Mouse (Mus musculus) heart, embryonic 13.5 days (tissue): ENCODE measurements around the gene Dusp5. TPM values are rescaled to one million over a fixed set of nuclear protein-coding genes. Genes with fewer than 3 reads are reported as not detected.

Source experiments
- ATAC-seq: fragments of 200-750 bp; cut with Nextera tagmentation; 2 replicates; pipeline ENCODE4 v1.8.0; 2017; ENCODE audit warnings: moderate TSS enrichment; ENCODE audit not compliant: insufficient number of reproducible peaks, low FRiP score, low TSS enrichment; ENCODE audit errors: extremely low read depth
- H3K27ac ChIP-seq: fragments of 300-500 bp; sonication (generic); replicated peaks from 2 replicates; pipeline ENCODE4 v1.5.1; 2015; ENCODE audit warnings: moderate library complexity, mild to moderate bottlenecking, inconsistent platforms
- H3K27me3 ChIP-seq: fragments of 300-500 bp; sonication (generic); replicated peaks from 2 replicates; pipeline ENCODE4 v1.6.1; 2015; ENCODE audit warnings: mild to moderate bottlenecking, inconsistent platforms
- H3K36me3 ChIP-seq: fragments of 300-500 bp; sonication (generic); 2 replicates; pipeline ENCODE4 v1.6.1; 2015; ENCODE audit warnings: mild to moderate bottlenecking, inconsistent platforms
- H3K4me1 ChIP-seq: fragments of 300-500 bp; sonication (generic); 2 replicates; pipeline ENCODE4 v1.6.1; 2015; ENCODE audit warnings: inconsistent platforms
- H3K4me2 ChIP-seq: fragments of 300-500 bp; sonication (generic); 2 replicates; pipeline ENCODE4 v1.6.1; 2015; ENCODE audit warnings: inconsistent platforms, mild to moderate bottlenecking, moderate library complexity
- H3K4me3 ChIP-seq: fragments of 300-500 bp; sonication (generic); 2 replicates; pipeline ENCODE4 v1.5.1; 2015; ENCODE audit warnings: moderate library complexity, mild to moderate bottlenecking, inconsistent platforms
- H3K9ac ChIP-seq: fragments of 300-500 bp; sonication (generic); 2 replicates; pipeline ENCODE4 v1.6.1; 2015; ENCODE audit warnings: inconsistent platforms, mild to moderate bottlenecking, moderate library complexity
- H3K9me3 ChIP-seq: fragments of 300-500 bp; sonication (generic); 2 replicates; pipeline ENCODE4 v1.6.1; 2016; ENCODE audit warnings: inconsistent platforms
- WGBS: fragments of 180-500 bp; shearing (Covaris S2); methylation state at CpG from one replicate; pipeline ENCODE4 v1.1.7; 2015; ENCODE audit warnings: mixed read lengths; 5-methylcytosine and 5-hydroxymethylcytosine counted together
- polyA plus RNA-seq: library from polyadenylated mRNA; unstranded; fragments of >200 nt; fragmentation: Nextera tagmentation; extraction: Ambion mirVana; gene quantifications from 2 replicates; pipeline ENCODE4 v1.2.1, GENCODE M21; 2015

Dusp5 gene
- polyA plus RNA-seq, 1 experiment from 2014 or later: 7.8 TPM

DNA sequence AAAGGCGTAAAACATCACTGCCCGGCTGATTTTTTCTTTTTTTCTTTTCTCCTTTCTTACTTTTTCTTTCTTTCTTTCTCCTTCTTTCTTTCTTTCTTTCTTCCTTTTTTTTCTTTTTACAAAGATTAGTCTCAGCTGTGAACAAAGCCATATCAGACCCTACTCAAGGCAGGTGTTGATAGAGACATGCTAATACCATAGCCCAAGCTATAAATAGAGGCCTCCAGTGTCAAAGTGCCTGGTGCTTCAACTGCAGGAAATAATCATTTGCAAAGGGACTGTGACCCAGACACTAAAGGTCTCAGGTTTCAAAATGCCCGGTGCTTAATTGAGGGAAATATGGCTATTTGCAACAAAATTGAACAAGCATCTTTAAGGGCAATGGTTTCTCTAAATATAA lies 39.6 kb downstream of the Dusp5 start:
- 0 out of 2 replicates have a peak, but pooled peaks cover 4% of the 10 kb centered on the region for H3K9me3 ChIP-seq
- H3K4me2 ChIP-seq: no peak overlapping the region
- WGBS: 64% methylated on average over 3 of the region's 3 CpGs
- H3K4me1 ChIP-seq: peaks cover 42% of the 10 kb centered on the region
- H3K9ac ChIP-seq: no peak overlapping the region
- H3K4me3 ChIP-seq: no peak overlapping the region
- H3K27ac ChIP-seq: no peak overlapping the region
- no peak for ATAC-seq
- H3K36me3 ChIP-seq: no peaks in the 10 kb centered on the region
- no peaks in the 10 kb centered on the region for H3K27me3 ChIP-seq

- 0 out of 2 replicates have a peak, but pooled peaks cover 4% of the 10 kb centered on the region for H3K9me3 ChIP-seq
- H3K36me3 ChIP-seq: no peaks in the 10 kb centered on the region
- no peak overlapping the region for H3K4me3 ChIP-seq
- H3K9ac ChIP-seq: no peak overlapping the region
- H3K4me1 ChIP-seq: peaks cover 57% of the 10 kb centered on the region
- no peak overlapping the region for H3K27ac ChIP-seq
- no peak overlapping the region for H3K4me2 ChIP-seq
- WGBS: 45% methylated on average over 4 of the region's 4 CpGs
- no peaks in the 10 kb centered on the region for H3K27me3 ChIP-seq
- ATAC-seq: no peak
Observed at GRCm38 (mm10) chr19:53571056-53571455, 42.1 kb downstream of the Dusp5 start.

DNA sequence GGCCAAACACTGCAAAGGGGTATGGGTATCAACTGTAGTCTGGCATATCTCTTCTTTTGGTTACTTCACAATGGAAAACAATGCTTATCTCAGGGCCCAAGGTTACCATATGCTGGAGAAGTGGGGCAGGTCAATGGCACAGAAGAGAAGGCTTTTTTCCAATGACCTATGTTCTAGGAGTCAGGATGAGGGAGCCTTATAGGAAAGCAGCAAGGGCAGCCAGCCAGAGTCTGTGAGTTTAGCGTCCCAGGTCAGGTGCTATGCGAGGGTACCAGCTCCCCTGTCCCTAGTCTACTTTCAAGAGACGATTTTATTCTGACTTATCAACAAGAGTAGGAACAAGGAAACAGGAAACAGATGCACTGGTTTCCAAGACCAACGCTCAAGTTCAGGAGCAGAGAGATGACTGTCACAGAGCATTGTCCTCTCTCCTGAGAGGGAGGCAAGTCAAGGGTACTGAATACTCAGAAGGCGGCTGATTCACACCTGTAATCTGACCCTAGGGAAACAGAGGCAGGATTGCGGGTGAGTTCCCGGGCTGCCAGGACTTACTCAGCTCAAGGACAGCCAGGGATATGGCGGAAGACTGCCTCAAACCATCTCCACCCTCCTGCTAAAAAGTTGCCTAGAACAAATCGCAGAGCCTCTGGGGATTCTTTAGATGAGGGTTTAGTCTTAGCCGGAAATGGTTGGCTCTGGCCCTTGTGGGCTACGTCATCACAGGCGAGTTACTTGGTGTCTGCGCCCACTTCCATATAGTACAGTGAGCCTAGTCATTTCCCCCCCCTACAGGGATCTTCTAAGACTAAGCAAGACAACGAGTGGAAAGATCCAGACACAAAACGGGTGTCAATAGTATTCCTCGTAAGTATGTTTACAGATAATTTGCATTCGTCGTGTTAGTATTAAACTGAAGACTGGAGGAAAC lies 42.9 kb downstream of the Dusp5 start:
- H3K4me1 ChIP-seq: peaks cover 62% of the 10 kb centered on the region
- no peaks in the 10 kb centered on the region for H3K36me3 ChIP-seq
- no peak for ATAC-seq
- no peak overlapping the region for H3K4me2 ChIP-seq
- H3K4me3 ChIP-seq: no peak overlapping the region
- H3K9me3 ChIP-seq: 0 out of 2 replicates have a peak, but pooled peaks cover 4% of the 10 kb centered on the region
- H3K27me3 ChIP-seq: no peaks in the 10 kb centered on the region
- H3K9ac ChIP-seq: no peak overlapping the region
- H3K27ac ChIP-seq: no peak overlapping the region; the same call in 1 of the 2 replicates
- 66% methylated on average over 18 of the region's 18 CpGs for WGBS

DNA sequence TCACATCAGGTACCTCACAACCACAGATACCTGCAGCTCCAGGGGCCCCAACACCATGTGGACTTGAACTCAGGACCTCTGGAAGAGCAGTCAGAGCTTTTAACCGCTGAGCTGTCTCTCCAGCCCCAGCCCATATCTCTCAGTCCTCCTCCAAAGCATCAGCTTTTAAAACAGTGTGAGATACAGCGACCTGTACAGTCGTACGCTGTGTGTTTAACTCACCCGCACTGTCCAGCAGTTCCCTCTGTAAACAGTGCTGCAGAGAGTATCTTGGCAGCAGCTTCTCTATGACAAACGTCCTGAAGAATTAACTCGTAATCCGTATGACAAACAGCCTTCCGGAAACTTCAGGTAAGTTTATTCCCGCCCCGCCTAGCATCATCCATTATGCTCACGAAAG lies 43.7 kb downstream of the Dusp5 start:
- H3K4me1 ChIP-seq: peaks cover 71% of the 10 kb centered on the region
- H3K27ac ChIP-seq: peak overlapping the region; percentile 39; the same call in 1 of the 2 replicates
- no peak for ATAC-seq
- WGBS: 72% methylated on average over 12 of the region's 12 CpGs
- no peaks in the 10 kb centered on the region for H3K36me3 ChIP-seq
- no peak overlapping the region for H3K9ac ChIP-seq
- no peaks in the 10 kb centered on the region for H3K27me3 ChIP-seq
- no peak overlapping the region for H3K4me3 ChIP-seq
- H3K9me3 ChIP-seq: no peaks in the 10 kb centered on the region
- H3K4me2 ChIP-seq: no peak overlapping the region

DNA sequence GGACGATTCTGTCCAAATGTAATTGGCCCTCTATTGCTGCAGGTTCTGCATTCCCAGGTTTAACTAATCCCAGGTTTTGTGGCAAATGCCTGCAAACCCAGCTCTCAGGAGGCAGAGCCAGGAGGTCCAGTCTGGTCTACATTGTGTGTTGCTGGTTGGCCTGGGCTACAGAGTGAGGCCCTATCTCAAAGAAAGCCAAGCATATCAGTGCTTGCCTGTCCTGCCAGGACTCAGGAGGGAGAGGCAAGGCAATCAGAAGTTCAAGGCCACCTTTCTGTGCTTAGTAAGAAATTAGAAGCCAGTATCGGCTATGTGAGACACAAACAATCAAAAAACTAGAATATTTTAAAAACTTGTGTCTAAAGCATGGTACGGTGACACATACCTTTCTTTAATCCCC lies 44.2 kb downstream of the Dusp5 start:
- H3K9ac ChIP-seq: no peak overlapping the region
- H3K4me1 ChIP-seq: peaks cover 68% of the 10 kb centered on the region
- no peaks in the 10 kb centered on the region for H3K9me3 ChIP-seq
- no peak for ATAC-seq
- no peak overlapping the region for H3K27ac ChIP-seq
- no peak overlapping the region for H3K4me3 ChIP-seq
- 76% methylated on average over 3 of the region's 3 CpGs for WGBS
- no peaks in the 10 kb centered on the region for H3K36me3 ChIP-seq
- no peak overlapping the region for H3K4me2 ChIP-seq
- no peaks in the 10 kb centered on the region for H3K27me3 ChIP-seq

GRCm38 (mm10) chr19:53574131-53574530 lies 45.2 kb downstream of the Dusp5 start:
- no peak overlapping the region for H3K27ac ChIP-seq
- peaks cover 63% of the 10 kb centered on the region for H3K4me1 ChIP-seq
- H3K9me3 ChIP-seq: no peaks in the 10 kb centered on the region
- H3K4me3 ChIP-seq: no peak overlapping the region
- no peak overlapping the region for H3K4me2 ChIP-seq
- H3K27me3 ChIP-seq: no peaks in the 10 kb centered on the region
- 47% methylated on average over 8 of the region's 8 CpGs for WGBS
- no peak for ATAC-seq
- H3K36me3 ChIP-seq: no peaks in the 10 kb centered on the region
- no peak overlapping the region for H3K9ac ChIP-seq

GRCm38 (mm10) chr19:53574546-53574945 lies 45.6 kb downstream of the Dusp5 start:
- Histone ChIP-seq H3K27ac (no peak overlapping the region), H3K9ac (no peak overlapping the region), H3K36me3 (no peaks in the 10 kb centered on the region), H3K4me2 (no peak overlapping the region), H3K4me1 (peaks cover 63% of the 10 kb centered on the region), H3K9me3 (no peaks in the 10 kb centered on the region), H3K4me3 (no peak overlapping the region), H3K27me3 (no peaks in the 10 kb centered on the region)
- no peak for ATAC-seq
- WGBS: 79% methylated on average over 7 of the region's 7 CpGs

GRCm38 (mm10) chr19:53575296-53576010 lies 46.5 kb downstream of the Dusp5 start:
- no peak for ATAC-seq
- no peaks in the 10 kb centered on the region for H3K36me3 ChIP-seq
- no peaks in the 10 kb centered on the region for H3K9me3 ChIP-seq
- peak overlapping the region; percentile 39; the same call in 1 of the 2 replicates for H3K27ac ChIP-seq
- H3K27me3 ChIP-seq: no peaks in the 10 kb centered on the region
- peak overlapping the region; percentile 46; the same call in 1 of the 2 replicates for H3K4me2 ChIP-seq
- no peak overlapping the region for H3K9ac ChIP-seq
- WGBS: 50% methylated on average over 4 of the region's 4 CpGs
- H3K4me1 ChIP-seq: peaks cover 63% of the 10 kb centered on the region
- no peak overlapping the region for H3K4me3 ChIP-seq

GRCm38 (mm10) chr19:53576061-53576460 lies 47.2 kb downstream of the Dusp5 start:
- Histone ChIP-seq H3K27ac (peak overlapping the region; percentile 39; the same call in 1 of the 2 replicates), H3K9me3 (no peaks in the 10 kb centered on the region), H3K27me3 (no peaks in the 10 kb centered on the region), H3K9ac (peak overlapping the region; percentile 28; the same call in 1 of the 2 replicates), H3K4me1 (peaks cover 60% of the 10 kb centered on the region), H3K4me3 (peak overlapping the region; percentile 11; the same call in 1 of the 2 replicates), H3K4me2 (peak overlapping the region; percentile 46; the same call in 1 of the 2 replicates), H3K36me3 (no peaks in the 10 kb centered on the region)
- WGBS: 34% methylated on average over 7 of the region's 7 CpGs
- no peak for ATAC-seq

GRCm38 (mm10) chr19:53577025-53577800 lies 48.3 kb downstream of the Dusp5 start:
- Histone ChIP-seq H3K4me1 (peaks cover 48% of the 10 kb centered on the region), H3K36me3 (no peaks in the 10 kb centered on the region), H3K9me3 (no peaks in the 10 kb centered on the region), H3K27ac (peak overlapping the region; percentile 4; the same call in 1 of the 2 replicates), H3K4me3 (no peak overlapping the region), H3K9ac (no peak overlapping the region), H3K4me2 (peak overlapping the region; percentile 17; the same call in 1 of the 2 replicates), H3K27me3 (no peaks in the 10 kb centered on the region)
- ATAC-seq: no peak
- 44% methylated on average over 11 of the region's 11 CpGs for WGBS
